Mouse (Mus musculus) olfactory bulb, adult 2 months (tissue): ENCODE measurements around the gene Rab31.

ENCODE experiments used
- CTCF ChIP-seq: fragments of 200-500 bp; IDR thresholded peaks from 2 replicates; pipeline ENCODE4 v1.5.1; 2012; ENCODE audit warnings: low read depth, mild to moderate bottlenecking, low read length, moderate library complexity; ENCODE audit not compliant: insufficient read depth
- POLR2A ChIP-seq: fragments of 200-500 bp; IDR thresholded peaks from 2 replicates; pipeline ENCODE4 v1.6.1; 2012; ENCODE audit warnings: mild to moderate bottlenecking, low read depth, low read length, moderate library complexity; ENCODE audit not compliant: insufficient read depth

- TF ChIP-seq CTCF, result no peak
- no peak for TF ChIP-seq POLR2A
Observed at GRCm38 (mm10) chr17:65820197-65820596, 47.6 kb upstream of the Rab31 start.
